In the genomic region with DNA sequence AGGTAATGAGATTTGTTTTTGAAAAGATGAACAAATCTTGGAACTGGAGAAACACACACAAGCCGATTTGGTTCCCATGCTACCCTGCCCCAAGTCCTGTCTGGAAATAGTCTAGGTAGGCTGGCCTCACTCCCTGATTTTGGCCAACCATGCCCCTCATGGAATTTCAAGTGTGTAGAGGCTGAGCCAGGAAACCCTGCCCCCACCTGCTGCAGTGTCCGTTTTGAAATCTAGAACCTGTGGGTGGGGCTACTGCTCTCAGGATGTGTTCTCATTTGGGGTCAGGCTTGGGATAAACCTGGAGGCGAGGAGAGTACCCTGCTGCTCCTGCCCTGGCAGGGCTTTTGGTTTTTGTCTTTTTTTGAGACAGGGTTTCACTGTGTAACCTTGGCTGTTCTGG, we compare ENCODE assay signal across 27 mouse cellular contexts. TPM values are rescaled to one million over a fixed set of nuclear protein-coding genes. Genes with fewer than 3 reads are reported as not detected.
A peak's percentile ranks its signal among the peaks of the same experiment; 100 is the strongest.
DNase-seq lines count a peak whose midpoint lies in the region; ATAC-seq and TF ChIP-seq lines count a peak whose summit lies in the region.
"Had no signal": no experiment of that assay in that cellular context is flagged by ENCODE, and none has a peak within 500 bp of the region (broad histone marks: within the 10 kb centered on the region; RNA-seq: fewer than 3 reads in every experiment).

No protein-coding gene starts in this region.

- no peak overlapping the region for H3K9ac ChIP-seq in lung, postnatal 0 days (replicated peaks; ENCODE audit: low read depth)
- H3K9ac ChIP-seq in midbrain, embryonic 14.5 days (replicated peaks; ENCODE audit: low read length), result no peak overlapping the region
- H3K9ac ChIP-seq: embryonic facial prominence, embryonic 15.5 days; hindbrain, embryonic 14.5 days; limb, embryonic 13.5 days; liver, embryonic 12.5 days; stomach, embryonic 15.5 days had no signal

- no peak for ATAC-seq in lung, postnatal 0 days
- no peak for ATAC-seq in midbrain, embryonic 14.5 days (ENCODE audit: low FRiP score, low TSS enrichment)
- ATAC-seq: forebrain, embryonic 16.5 days; inflammation-experienced regulatory T-cells, adult 6 months; liver, embryonic 12.5 days had no signal

- TF ChIP-seq CTCF in lung, postnatal 0 days (IDR thresholded peaks at IDR 0.05), result no peak

- TF ChIP-seq EP300 in lung, postnatal 0 days (IDR thresholded peaks at IDR 0.05), result no peak

- H3K9me3 ChIP-seq in lung, postnatal 0 days (ENCODE audit: low read length), result no peaks in the 10 kb centered on the region
- no peaks in the 10 kb centered on the region for H3K9me3 ChIP-seq in midbrain, embryonic 14.5 days (ENCODE audit: control insufficient read depth, low read length)
- H3K9me3 ChIP-seq: embryonic facial prominence, embryonic 15.5 days; limb, embryonic 13.5 days; liver, embryonic 12.5 days; midbrain, embryonic 10.5 days; stomach, embryonic 15.5 days had no signal

- H3K27me3 ChIP-seq in lung, postnatal 0 days (replicated peaks; ENCODE audit: insufficient read depth, low read length), result no peaks in the 10 kb centered on the region
- no peaks in the 10 kb centered on the region for H3K27me3 ChIP-seq in midbrain, embryonic 14.5 days (ENCODE audit: control insufficient read depth, insufficient read depth, low read length)
- H3K27me3 ChIP-seq: embryonic facial prominence, embryonic 15.5 days; limb, embryonic 13.5 days; liver, embryonic 12.5 days; stomach, embryonic 15.5 days had no signal

- H3K4me2 ChIP-seq in lung, postnatal 0 days (replicated peaks; ENCODE audit: low read depth, low read length), result no peak overlapping the region
- H3K4me2 ChIP-seq in midbrain, embryonic 14.5 days (ENCODE audit: low read length), result no peak overlapping the region
- H3K4me2 ChIP-seq: embryonic facial prominence, embryonic 15.5 days; hindbrain, embryonic 14.5 days; limb, embryonic 13.5 days; liver, embryonic 12.5 days; stomach, embryonic 15.5 days had no signal

- H3K4me3 ChIP-seq in lung, postnatal 0 days (ENCODE audit: low read depth, low read length), result no peak overlapping the region
- H3K4me3 ChIP-seq in midbrain, embryonic 14.5 days (replicated peaks; ENCODE audit: low read depth, low read length), result no peak overlapping the region
- H3K4me3 ChIP-seq: embryonic facial prominence, embryonic 15.5 days; limb, embryonic 13.5 days; liver, embryonic 12.5 days; midbrain, embryonic 10.5 days; stomach, embryonic 15.5 days had no signal

- intact Hi-C loops in gastrocnemius, postnatal 14 days (cut with DNase I; ENCODE audit: low total_unique reads), result loop anchor here (5.0 kb wide), 1 partner anchor 34 kb away; a partner anchor contains a TSS

- WGBS in lung, postnatal 0 days, result 37% methylated on average over 3 of the region's 3 CpGs
- 61% methylated on average over 3 of the region's 3 CpGs for WGBS in midbrain, embryonic 14.5 days

- no peaks in the 10 kb centered on the region for H3K4me1 ChIP-seq in lung, postnatal 0 days (ENCODE audit: insufficient read depth, low read depth, low read length)
- no peaks in the 10 kb centered on the region for H3K4me1 ChIP-seq in midbrain, embryonic 14.5 days (ENCODE audit: control insufficient read depth, insufficient read depth, low read length)
- H3K4me1 ChIP-seq: embryonic facial prominence, embryonic 15.5 days; limb, embryonic 13.5 days; midbrain, embryonic 10.5 days; stomach, embryonic 15.5 days had no signal

- H3K27ac ChIP-seq in lung, postnatal 0 days (ENCODE audit: low read length), result no peak overlapping the region
- no peak overlapping the region for H3K27ac ChIP-seq in midbrain, embryonic 14.5 days (replicated peaks; ENCODE audit: low read depth, low read length)
- H3K27ac ChIP-seq: embryonic facial prominence, embryonic 15.5 days; hindbrain, embryonic 14.5 days; kidney, postnatal 0 days; limb, embryonic 13.5 days; liver, embryonic 12.5 days; midbrain, embryonic 10.5 days; stomach, embryonic 15.5 days had no signal

- peak; percentile 34 to 43 for DNase-seq in heart, adult 18-20 months
- no peak for DNase-seq in heart, adult 9 months (ENCODE audit: low spot score in 2 of 2)
- DNase-seq in lung, postnatal 0 days (ENCODE audit: low spot score), result peak; percentile 16
- no peak for DNase-seq in lung, postnatal 14 days
- peak; percentile 21 for DNase-seq in gastrocnemius, postnatal 14 days
- no peak for DNase-seq in midbrain, embryonic 14.5 days
- no peak for DNase-seq in adrenal gland, postnatal 25 days
- DNase-seq: adrenal gland, postnatal 36 days; cerebellum, adult 9-10 months; kidney, adult 18-20 months; layer of hippocampus, adult 9-11 months; lung, adult 2 months; thymus, postnatal 25 days had no signal

- no peaks in the 10 kb centered on the region for H3K36me3 ChIP-seq in lung, postnatal 0 days (ENCODE audit: insufficient read depth, low read length)
- H3K36me3 ChIP-seq in midbrain, embryonic 14.5 days (ENCODE audit: control insufficient read depth, insufficient read depth, low read length), result peaks cover 7% of the 10 kb centered on the region; the same call in 1 of the 2 replicates

RNA-seq across cellular contexts. Expression of a gene that starts 15.1 kb away (rescaled TPM):
- total RNA-seq in heart, adult 18-20 months (2021), result not detected
- polyA plus RNA-seq in lung, postnatal 0 days (2015; fragmentation: Nextera tagmentation; extraction: Ambion mirVana), result not detected in 2 replicates
- total RNA-seq in gastrocnemius, postnatal 14 days (2021), result under 1 TPM in 1 of 2 experiments, not detected in 1; 0.20 TPM
- 0.16 TPM in 1 of 2 replicates, not detected in the other for polyA plus RNA-seq in midbrain, embryonic 14.5 days (2014; fragmentation: Nextera tagmentation; extraction: Ambion mirVana)
- total RNA-seq in adrenal gland, postnatal 25 days (2021), result not detected in 2 replicates
- total RNA-seq: adrenal gland, postnatal 36 days; common myeloid progenitor, adult 5-6 weeks; heart, postnatal 14 days; left cerebral cortex, postnatal 25 days; midbrain, postnatal 0 days had no signal
- polyA plus RNA-seq: forebrain, embryonic 16.5 days; inflammation-experienced regulatory T-cells, adult 6 months; kidney, postnatal 0 days; limb, embryonic 13.5 days; lung, adult 2 months; midbrain, embryonic 10.5 days; neural tube, embryonic 14.5 days; stomach, embryonic 15.5 days had no signal

RNA-seq across cellular contexts. Expression of a gene that starts 34.8 kb away (rescaled TPM):
- total RNA-seq in heart, adult 18-20 months (2021), result not detected
- polyA plus RNA-seq in lung, postnatal 0 days (2015; fragmentation: Nextera tagmentation; extraction: Ambion mirVana), result 0.44 and 0.61 TPM in 2 replicates
- total RNA-seq in gastrocnemius, postnatal 14 days (2021), result under 1 TPM; 0.08 to 0.60 TPM
- polyA plus RNA-seq in midbrain, embryonic 14.5 days (2014; fragmentation: Nextera tagmentation; extraction: Ambion mirVana), result 0.11 TPM in 1 of 2 replicates, not detected in the other
- total RNA-seq in adrenal gland, postnatal 25 days (2021), result not detected in 2 replicates
- total RNA-seq: common myeloid progenitor, adult 5-6 weeks had no signal
- polyA plus RNA-seq: inflammation-experienced regulatory T-cells, adult 6 months had no signal

RNA-seq across cellular contexts. Expression of a gene that starts 46.1 kb away (rescaled TPM):
- 100 to 1,000 TPM; 336 to 356 TPM for total RNA-seq in heart, adult 18-20 months (2021)
- polyA plus RNA-seq in lung, postnatal 0 days (2015; fragmentation: Nextera tagmentation; extraction: Ambion mirVana), result 10.8 and 11.4 TPM in 2 replicates
- total RNA-seq in gastrocnemius, postnatal 14 days (2021), result 100 to 1,000 TPM; 286 to 288 TPM
- 31.3 and 33.6 TPM in 2 replicates for polyA plus RNA-seq in midbrain, embryonic 14.5 days (2014; fragmentation: Nextera tagmentation; extraction: Ambion mirVana)
- 97.7 and 112 TPM in 2 replicates for total RNA-seq in adrenal gland, postnatal 25 days (2021)

Comparison
In these comparisons a context has a peak if more than half of its experiments do, and no peak if none do; other contexts are left out.
1. DNase-seq: peak in heart, adult 18-20 months (2 of 2), lung, postnatal 0 days (single experiment) and gastrocnemius, postnatal 14 days (single experiment); none in heart, adult 9 months (0 of 2), lung, postnatal 14 days (single experiment), midbrain, embryonic 14.5 days (single experiment) and adrenal gland, postnatal 25 days (single experiment).